Mouse (Mus musculus): ENCODE data around the gene Btc.

The Btc gene

DNA sequence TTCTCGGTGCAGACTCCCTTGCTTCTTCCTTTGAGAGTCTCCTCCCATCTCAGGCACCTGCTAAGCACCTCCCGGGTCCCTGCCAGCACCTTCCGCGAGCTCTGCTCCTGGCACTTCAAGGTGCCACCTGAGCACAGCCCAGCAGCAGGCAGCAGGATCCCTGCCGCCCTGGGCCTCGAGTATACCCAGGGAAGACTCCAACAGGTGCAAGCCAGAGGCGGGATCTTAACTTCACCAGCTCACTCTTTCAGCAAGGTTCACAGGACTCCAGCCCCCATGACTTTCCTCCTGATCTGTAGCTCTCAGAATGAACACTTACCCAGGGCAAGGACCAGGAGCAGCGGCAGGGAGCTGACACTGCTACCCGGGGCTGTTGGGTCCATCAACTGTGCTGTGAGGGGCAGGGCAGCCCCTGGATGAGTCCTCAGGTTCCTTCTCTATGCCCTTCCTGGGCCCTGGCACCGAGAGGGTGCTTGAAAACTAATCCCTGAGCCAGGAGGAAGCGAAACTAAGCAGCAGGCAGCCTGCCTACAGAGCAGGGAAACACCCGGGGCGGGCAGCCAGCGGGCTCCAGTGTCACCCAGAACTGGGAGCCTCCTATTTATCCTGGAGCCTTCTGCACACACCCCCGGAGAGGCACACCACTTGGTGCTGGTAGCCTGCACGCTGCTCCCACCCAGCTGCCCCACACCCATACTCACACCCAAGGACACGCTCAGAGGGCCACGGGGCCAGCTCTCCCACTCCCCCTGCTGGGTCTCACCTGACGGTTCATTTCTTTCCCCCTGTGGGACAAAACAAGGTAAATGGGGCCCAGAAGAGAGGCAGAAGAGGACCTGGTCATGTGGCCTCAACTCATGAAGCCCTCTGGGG lies at the start of gene Btc:
Btc (minus strand) TSS at position 656 of the 873 bp plus-strand sequence.
- DNase-seq = peak; percentile 44

DNA sequence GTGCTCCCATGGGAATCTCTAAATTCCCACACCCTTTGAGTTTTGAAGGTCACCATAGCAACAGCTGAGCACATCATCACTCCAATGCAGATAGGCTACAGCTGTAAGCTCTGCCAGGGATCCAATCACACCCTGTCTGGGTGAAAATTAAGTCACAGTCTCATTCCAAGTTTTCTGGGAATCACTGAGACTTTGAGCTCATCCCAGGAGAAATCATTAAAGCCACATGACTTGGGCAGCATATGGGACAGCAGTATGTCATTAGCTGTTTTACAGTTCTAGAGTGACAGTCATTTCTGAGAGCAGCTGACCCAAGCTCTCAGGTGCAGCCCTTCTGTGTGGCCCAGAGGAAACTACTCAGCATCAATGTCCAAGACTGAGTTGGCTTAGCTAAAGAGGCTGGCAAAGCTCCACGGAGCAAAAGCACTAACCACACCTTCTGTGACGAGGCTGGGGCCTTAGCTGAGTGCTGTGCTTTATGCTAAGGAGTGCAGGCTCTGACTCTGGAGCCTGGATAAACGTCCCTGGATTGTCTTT lies 42.3 kb upstream of the Btc start:
- peak; percentile 16 for DNase-seq

- DNase-seq = no peak
Observed at GRCm38 (mm10) chr5:91436563-91436962, 33.8 kb upstream of the Btc start.

DNA sequence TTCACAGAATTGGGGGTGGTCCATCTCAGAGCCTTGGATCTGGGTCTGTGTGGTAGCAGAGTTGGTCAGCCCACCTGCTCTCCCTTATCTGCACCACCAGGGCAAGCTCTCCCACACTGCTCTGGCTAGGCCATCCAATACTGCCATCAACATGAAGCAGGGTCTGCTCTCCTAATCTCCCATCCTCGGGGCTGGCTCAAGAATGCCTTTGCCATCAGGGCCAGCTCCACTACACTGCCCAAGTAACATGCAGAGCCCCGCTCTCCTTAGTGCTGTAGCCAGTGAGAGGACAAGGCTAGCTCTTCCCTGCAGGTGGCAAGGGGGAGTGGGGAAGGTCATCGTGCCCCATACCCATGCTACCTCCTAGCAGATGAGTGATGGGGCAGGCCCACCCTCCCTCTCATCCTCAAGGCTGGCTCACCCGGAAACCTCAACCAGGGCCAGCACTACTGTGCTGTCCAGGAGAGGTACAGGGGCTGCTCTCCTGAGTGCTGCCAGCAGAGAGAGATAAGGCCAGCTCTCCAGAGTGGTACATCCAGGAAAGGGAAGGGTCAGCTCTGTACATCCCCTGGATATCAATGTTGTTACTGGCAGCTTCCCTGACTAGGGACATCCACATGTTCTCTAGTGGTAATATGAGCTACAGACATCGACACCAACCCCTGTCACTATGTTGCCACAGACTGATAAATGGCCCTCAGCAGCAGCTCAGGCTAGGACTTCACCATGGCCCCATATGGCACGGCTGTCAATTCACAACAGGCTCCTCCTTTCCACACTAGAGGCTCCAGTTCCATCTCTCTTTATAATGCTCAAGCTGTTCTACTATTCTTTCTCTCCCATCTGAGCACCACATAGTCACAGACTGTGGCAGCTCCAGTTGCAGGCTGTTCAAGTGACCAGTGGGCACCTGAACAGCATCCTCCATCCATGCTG lies 32.2 kb upstream of the Btc start:
- no peak for DNase-seq

- DNase-seq = no peak
Observed at GRCm38 (mm10) chr5:91428547-91428946, 25.8 kb upstream of the Btc start.

DNA sequence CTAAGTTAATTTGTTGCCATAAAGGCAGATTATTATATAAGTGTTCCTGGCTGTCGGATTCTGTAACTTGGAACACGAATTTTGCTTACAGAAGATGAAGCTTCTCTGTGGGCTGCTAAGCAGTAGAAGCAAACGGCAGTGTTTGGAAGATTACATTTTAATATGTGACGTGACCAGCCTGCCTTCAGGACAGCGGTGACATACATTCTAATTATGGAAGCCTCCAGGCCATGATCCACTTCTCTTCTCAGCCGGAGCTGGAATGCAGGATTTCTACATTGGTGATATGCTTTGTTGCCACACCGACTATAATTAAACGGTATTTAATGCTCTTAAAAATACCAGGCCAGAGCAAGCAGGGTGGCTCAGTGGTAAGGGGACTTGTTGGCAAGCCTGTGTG lies 11.0 kb upstream of the Btc start:
- DNase-seq = no peak

- DNase-seq = no peak
Observed at GRCm38 (mm10) chr5:91404263-91404662, 1.5 kb upstream of the Btc start.

- DNase-seq = no peak
Observed at GRCm38 (mm10) chr5:91403281-91403680, 487 bp upstream of the Btc start.

- DNase-seq = no peak
Observed at GRCm38 (mm10) chr5:91400493-91401096, 2.2 kb downstream of the Btc start.

- DNase-seq = no peak
Observed at GRCm38 (mm10) chr5:91375467-91375866, 27.3 kb downstream of the Btc start.

DNA sequence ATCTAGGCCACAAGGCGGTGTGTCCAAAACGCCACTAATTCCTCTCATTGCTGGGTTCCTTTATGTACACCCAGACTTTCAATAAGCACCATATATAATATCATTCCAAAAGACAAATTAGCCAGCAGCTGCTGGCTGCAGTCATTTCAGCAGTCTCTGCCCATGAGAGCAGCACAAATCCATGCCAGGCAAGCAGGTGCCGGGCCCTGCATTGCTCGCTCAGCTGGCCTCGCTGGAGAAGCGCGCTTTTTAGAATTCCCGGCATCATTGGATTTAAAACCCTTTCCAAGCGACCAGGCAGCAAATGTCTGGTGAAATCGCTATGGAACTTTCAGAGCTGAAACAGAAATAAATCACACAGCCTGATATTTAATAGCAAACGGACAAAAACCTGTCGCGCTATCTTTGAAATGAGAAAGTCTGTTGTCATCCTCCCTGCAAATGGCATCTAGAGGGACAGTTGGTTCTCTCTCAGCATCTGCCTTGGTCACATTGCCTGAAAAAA lies 34.7 kb downstream of the Btc start:
- DNase-seq = peak; percentile 27

- DNase-seq = no peak
Observed at GRCm38 (mm10) chr5:91366925-91367324, 35.9 kb downstream of the Btc start.

DNA sequence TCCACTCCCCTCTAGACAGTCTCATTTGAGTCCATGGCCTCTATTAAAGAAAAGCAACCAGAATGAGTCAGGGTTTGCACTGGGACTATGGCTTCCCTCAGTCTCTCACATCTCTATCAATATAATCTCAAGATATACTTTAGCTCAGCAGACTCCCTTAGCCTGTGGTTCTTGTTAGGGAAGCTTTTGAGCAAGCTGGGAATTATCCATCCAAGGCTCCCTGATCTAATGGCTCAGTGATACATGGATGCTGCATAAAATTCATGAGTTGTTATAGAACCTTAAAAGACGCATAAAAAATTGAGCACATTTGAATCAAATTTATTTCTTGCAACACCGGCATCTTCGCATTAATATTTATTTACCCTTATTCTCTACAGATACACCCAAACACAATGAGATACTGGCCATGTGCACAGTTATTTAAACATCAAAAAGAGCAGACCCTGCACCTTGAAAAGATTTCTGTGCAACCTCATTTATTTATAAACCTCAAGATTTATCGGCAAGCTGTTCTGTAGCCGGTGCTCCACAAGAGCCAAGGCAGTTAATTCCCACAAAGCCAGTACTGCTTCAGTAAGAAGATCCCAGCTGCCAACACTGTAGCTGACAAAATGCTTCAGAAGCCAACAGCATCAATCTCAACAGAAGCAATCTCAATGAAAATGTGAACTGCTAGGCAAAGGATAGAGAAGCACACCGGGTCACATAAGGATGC lies 39.4 kb downstream of the Btc start:
- peak; percentile 14 for DNase-seq

- DNase-seq = no peak
Observed at GRCm38 (mm10) chr5:91352645-91353044, 50.1 kb downstream of the Btc start.

GRCm38 (mm10) chr5:91345681-91346080 lies 57.1 kb downstream of the Btc start:
- DNase-seq = no peak

GRCm38 (mm10) chr5:91345064-91345463 lies 57.7 kb downstream of the Btc start:
- no peak for DNase-seq

DNA sequence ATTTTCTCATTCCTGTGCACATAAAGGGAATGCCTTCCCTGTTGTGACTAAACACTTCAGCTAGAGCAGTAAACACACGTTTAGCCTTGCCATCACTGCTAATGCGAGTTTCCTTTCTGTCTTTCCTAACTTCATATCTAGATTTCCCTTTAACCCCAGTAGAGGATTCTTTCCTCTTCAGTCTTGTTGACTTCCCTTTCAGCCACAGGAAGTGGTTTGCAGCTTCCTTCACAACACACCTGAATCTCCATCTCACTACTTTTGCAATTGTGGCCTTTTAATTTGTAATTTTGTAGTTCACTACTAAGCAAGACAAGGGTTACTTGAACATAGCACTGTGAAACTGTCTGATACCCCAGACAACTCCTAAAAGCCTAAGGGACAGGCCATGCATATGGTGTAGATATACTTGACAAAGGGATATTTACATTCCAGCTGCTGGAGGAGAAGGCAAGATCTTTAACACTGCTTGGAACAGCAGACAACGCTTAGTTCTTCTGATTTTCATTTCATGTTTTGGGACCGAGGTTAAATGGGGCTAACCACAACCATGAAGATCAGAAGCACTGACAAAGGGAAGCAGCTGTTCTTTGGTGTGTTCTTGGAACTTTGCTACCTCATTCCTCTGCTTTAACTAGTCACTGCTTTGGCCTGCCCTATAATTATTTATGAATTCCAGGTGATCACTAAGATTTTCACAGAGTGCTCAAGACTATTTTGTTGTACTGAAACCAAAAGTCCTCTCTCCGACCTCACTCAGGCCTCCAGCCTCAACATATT lies 60.6 kb downstream of the Btc start:
- DNase-seq = no peak

DNA sequence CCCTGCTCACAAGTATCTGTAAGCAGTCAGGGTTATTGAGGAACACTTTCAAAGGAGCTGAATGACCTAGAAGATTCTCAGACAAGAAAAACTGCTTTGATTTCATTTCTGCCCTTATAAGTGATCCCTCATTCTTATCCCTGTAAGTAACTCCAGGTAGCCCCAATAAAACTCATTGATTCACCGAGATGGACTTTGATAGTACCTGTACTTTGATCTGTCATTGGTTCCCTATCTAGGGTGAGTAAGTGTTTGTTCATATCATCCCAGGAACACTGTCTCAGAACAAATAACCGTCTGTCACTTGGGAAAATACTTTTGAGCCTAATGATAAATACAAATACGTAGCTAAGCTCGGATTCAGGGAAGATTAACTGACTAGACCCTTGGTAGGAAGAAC lies 68.6 kb downstream of the Btc start:
- DNase-seq = no peak

GRCm38 (mm10) chr5:91332079-91332865 lies 70.5 kb downstream of the Btc start:
- DNase-seq = no peak

DNA sequence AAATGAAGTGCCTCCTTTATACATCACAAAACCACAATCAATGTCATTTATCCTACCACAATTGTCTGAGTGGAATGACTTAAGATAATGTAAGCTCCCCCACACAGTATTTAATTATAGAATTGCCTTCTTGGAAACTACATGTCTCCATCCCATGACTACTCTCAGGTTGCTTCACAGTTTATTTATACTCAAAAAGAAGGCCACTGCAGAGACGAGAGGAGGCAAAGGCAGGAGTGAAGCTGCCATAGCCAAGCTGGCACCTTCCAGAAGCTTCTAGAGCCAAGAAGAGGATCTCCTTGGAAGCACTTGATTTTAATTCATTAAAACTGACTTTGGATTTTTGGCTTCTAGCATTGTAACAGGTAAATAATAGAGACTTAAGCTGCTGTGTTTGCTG lies 81.0 kb downstream of the Btc start:
- DNase-seq = no peak

Measured in right cerebral cortex, postnatal 4 days (tissue).